Mouse (Mus musculus) retina, embryonic 14.5 days (tissue): ENCODE results near the gene Dnajb3.

Experiments
- DNase-seq: peaks from one replicate; pipeline ENCODE4 v3.0.0-alpha.2; 2015; ENCODE audit warnings: low spot score

The Dnajb3 gene

DNA sequence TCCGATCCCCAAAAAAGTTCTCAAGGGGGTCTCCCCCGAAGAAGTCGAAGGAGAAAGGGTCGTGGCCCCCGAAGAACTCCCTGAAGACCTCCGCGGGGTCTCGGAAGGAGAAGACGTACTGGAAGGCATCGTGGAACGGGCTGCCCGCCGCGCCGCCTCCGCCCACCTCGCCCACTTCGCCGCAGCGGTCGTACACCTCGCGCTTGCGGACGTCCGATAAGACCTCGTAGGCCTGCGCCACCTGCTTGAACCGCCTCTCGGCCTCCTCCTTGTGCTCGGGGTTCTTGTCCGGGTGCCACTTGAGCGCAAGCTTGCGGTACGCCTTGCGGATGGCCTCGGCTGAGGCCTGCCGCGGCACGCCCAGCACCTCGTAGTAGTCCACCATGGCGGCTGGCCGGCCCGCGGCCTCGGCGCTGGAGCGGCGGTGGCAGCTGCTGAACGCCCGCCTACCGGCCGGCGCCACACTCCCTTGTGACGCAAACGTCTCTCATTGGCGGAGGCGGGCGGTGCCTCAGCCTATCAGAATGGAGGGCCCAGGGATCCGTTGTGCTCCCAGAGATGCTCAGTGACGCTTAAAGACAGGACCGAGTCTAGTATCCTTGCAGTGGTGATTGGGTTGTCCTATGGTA, at the start of gene Dnajb3:
Gene Dnajb3 (minus strand): TSS at position 489 of the 629 bp plus-strand sequence.
- peak; percentile 82 for DNase-seq

DNA sequence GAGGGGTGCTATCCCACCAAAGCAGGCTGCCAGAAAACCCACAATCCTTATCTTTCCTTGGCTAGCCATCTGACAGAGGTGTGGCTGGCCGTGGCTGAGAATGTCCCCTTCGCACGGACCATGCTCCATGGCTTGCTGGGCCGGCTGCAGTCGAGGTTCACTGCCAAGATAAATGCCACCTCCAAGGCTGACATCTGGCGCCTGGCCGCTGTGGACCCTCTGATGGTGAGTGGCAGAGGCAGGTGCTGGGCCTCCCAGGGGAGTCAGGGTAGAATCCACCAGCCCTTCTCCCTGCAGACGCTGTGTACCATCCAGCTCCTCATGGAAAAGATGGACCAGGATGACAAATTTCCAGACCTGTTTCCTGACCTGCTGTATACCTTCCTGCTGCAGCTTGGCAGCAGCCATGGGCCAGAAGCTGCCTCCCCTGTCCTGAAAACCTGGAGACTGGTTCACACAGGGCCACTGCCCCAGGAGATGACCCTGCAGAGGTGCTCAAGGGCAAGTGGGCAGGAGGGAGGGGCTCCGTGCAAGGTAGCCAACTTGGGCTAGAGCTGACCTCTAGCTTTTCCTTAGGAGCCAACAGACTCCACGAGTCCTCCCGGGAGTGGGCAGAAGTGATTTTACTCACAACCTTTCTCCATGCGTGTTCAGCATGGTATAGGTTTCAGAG, 49.3 kb upstream of the Dnajb3 start:
- DNase-seq, result no peak

DNA sequence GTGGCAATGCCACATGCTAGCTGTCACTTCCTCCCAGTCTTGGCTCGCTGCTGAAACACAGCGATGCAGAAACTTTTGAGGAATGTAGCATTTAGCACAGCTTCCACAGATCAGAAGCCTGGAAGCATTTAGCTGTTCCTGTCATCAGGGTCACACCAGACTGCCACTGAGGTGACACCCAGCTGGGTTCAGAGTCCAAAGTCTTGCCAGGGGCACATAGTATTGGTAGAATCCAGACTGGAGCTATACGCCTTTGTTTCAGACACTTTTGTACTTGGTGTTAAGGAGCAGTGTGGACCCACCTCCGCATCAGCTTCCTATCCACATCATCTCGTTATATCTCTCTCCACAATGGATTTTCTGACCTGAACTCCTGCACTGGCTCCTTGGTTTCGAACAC, 48.0 kb upstream of the Dnajb3 start:
- no peak for DNase-seq

DNA sequence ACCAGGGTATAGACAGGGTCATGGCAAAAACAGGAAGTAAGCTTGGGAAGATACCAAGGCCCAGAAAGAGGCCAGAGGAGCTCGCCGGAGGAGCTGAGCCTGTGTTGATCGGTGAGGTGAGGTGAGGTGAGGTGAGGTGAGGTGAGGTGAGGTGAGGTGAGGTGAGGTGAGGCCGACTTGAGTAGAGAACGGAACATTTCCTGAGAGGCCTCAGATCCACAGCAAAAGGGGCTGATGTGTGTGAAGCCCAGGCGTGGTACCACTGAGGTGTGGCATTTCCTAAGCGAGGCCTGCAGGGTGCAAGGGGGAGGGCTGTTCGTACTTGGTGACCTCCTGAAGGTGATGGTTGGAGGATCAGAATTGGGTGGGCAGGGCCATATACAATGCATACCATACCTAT, 47.5 kb upstream of the Dnajb3 start:
- no peak for DNase-seq

DNA sequence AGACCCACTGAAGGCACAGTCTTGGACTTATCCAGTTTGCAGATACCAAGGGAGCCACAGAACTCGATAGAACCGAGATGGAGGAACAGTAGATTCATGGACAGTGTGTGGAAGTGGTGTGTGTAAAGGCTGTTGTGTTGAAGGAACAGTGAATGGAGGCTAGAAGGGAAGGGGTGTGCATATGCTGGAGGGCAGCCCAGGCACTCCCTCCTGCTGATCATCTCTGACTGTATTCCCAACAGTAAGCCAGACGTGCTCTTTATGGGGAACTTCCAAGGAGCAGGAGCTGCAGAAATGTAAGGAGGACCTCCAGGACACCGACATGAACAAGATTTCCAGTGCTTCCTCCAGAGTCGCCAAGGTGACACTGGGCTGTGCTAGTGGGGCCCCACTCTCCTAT, 44.4 kb upstream of the Dnajb3 start:
- no peak for DNase-seq

DNA sequence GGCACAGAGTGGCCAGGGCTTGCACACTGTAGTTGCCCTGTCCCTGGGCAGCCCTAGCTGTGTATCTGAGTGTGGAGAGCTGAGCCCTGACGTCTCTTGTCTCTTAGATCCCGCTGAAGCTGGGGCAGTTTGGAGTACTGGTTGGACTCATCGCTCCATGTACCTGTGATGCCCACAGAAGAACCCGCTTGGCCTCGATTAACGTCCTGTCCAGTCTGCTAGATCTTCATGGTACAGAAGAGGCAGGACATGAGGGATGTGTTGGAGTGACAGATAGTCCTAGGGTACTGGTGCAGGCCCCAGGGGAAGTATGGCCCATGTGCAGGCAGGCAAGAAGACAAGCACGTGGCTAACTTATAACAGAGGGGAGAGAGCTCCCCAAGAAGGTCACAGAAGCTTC, 44.0 kb upstream of the Dnajb3 start:
- no peak for DNase-seq

DNA sequence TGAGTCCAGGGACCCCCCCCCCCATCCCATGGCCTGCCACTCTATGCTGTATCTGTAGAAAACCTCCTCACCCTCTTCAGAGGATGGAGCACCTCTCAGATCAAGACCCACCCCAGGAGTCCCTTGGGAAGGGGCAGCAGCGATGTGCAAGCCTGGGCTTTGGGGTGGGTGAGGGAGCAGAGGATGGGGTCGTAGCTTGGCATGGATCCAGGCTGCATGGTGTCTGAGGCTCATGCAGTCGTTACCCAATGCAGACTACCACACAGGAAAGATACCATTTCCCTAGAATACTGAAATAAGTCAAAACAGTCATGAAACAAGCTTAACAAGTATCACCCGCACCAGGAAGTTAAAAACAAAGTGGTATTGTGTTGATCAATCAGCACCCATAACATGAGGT, 43.1 kb upstream of the Dnajb3 start:
- no peak for DNase-seq

DNA sequence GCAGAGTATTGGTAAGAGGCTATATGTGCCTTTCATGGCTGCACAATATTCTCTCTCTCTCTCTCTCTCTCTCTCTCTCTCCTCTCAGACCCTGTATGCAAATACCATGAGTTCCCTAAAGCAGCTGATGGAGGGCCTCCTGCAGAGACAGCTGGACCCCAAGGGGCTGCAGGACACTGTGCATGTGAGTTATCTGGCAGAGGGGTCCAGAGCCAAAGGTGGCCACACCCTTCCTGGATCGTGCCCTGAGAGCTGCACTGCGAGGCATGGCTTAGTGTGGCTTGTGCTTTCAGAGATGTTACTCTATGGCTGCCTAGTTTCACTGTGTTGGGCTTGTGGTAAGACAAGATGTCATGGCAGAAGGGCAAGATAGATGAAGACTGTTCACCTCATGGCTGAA, 42.1 kb upstream of the Dnajb3 start:
- DNase-seq, result no peak

DNA sequence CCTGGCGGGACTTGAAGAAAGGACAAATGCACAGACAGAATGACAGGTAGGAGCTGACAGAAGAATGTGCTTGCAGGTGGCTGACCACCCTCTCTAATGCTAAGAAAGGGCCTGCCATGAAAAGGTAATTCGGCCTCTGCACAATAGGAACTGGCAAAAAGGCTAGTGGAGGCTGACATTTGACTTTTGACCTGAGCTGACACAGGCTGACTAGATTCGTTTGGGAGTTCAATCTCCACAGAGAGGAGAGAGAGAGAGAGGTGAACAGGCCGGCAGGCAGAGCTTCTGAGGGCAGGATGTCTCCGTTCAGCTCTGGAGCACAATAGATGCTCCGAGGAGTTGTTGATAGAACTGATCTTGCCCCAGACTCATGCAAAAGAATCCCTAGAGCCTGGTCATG, 40.8 kb upstream of the Dnajb3 start:
- no peak for DNase-seq

DNA sequence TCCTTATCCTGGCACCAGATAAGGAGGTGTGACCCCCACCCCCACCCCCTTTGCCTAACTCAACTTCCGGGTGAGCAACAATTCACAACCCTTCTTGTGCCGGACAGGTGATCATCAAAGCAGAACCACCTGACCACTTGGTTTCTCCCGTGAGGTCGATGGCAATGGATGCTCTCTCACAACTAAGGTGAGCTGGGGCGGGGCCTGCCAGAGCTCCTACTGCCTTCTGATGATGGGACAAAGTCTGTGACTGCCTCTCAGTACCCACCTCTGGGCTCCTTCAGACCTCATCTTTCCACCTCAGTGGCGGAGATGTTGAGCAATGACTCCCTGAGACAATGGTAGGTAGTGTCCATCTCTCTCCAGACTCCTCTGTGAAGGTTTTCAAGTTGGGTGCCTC, 40.3 kb upstream of the Dnajb3 start:
- no peak for DNase-seq

DNA sequence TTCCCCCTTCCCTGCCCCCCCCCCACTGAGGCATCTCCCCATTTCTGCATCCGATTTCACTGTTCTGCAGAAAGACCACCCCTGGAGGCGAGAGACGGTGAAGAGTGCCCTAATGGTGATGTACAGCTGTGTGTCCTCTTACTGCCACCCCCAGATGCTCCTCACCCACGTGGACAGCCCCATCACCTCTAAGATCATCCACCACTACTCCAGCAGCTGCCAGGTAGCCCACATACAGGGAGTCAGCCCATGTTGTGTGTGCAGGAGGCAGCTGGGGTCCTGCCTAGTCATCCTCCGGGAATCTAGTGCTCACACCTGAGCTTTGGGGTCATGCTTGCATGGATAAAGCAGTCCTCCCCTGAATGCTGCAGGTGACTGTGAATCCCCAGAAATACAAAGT, 38.3 kb upstream of the Dnajb3 start:
- no peak for DNase-seq

DNA sequence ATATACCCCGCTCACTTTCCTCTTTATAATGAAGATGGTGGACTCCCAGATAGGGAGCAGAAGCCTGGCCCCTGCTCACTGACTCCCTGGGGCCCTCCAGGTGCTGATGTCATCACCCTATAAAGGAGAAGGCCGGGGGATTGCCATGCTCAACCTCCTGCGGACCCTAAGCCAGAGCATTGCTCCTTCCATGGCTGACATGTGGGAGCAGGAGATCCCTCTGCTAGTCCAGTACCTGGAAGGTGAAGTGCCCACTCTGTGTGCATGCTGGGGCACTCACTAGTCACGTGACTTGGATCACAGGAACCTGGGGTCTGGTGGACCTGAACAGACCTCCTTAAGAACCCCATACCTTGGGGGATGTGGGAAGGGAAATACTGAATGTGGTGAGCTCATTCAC, 35.0 kb upstream of the Dnajb3 start:
- DNase-seq, result no peak

DNA sequence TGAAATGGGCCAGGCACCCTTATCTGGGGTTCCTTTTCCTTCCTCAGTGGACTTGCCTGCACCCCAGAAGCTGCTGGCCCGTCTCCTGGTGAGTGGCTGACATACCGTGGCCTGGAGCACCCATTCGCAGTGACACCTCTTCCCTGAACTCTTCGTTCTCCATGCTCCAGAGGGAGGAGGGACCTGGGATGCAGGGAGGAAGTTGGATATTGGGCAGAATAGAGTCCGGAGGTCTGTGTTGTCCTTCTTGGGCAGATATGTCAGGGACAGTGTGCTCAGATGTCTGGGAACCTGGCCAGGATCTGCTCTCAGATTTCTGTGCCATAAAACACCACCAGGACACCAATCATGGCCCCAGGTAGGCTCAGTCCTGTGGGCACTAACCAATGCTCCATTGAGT, 34.5 kb upstream of the Dnajb3 start:
- DNase-seq, result no peak

DNA sequence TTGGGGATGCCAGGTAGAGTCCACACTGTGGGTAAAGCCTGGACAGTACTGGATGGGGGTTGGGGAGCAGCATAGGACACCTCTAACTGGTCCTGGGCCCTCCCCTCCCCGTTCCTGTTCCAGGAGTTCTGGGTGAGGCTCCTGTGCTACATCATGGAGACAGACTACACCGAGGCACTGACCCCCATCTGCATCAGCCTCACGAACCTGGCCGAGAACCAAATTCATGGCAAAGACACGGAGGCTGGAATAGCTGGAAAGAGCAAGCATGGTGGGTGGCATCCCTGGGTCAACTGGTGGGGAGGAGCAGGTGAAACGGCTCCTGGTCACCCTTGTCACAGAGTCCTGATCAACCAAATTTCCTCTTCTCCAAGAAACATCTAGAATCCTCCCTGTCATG, 33.2 kb upstream of the Dnajb3 start:
- no peak for DNase-seq

DNA sequence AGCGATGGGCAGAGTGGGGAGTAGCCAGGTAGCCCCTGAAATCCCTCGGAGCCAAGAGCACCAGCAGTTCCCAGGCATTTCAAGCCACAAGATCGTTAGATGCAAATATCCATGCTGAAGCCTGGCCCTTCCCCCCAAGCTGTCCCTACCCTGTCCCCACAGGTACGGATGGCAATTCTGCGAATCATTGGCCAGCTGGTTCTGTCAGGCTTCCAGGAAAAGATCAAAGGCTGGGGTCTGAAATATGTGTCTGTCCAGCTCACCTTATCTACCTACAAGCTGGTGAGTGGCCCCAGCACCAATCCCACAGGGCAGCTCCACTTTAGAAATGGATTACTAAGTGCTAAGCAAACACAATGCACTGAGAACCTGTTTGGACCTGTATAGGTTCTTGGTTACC, 31.7 kb upstream of the Dnajb3 start:
- no peak for DNase-seq

DNA sequence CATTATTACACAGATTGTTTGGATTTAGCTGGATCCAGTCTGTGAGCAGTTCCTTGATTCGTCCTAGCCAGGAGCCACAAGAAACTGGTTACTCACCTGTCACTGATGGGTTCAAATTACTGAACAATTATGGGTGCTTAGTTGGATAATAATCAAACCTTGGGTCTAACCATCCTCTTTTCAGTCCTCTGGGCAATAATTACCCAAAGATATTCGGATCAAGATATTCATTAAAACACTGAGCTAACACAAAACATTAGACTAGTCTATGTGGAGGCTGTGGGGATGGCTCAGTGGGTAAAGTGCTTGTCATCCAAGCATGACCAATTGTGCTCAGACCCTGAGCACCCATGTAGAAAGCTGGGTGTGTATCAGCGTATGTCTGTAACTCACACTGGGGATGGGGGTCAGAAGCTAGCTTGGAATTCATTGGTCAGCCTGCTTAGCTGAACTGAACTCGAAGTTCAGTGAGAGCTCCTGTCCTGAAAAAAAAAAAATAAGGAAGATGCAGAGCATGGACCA, 30.4 kb upstream of the Dnajb3 start:
- no peak for DNase-seq

DNA sequence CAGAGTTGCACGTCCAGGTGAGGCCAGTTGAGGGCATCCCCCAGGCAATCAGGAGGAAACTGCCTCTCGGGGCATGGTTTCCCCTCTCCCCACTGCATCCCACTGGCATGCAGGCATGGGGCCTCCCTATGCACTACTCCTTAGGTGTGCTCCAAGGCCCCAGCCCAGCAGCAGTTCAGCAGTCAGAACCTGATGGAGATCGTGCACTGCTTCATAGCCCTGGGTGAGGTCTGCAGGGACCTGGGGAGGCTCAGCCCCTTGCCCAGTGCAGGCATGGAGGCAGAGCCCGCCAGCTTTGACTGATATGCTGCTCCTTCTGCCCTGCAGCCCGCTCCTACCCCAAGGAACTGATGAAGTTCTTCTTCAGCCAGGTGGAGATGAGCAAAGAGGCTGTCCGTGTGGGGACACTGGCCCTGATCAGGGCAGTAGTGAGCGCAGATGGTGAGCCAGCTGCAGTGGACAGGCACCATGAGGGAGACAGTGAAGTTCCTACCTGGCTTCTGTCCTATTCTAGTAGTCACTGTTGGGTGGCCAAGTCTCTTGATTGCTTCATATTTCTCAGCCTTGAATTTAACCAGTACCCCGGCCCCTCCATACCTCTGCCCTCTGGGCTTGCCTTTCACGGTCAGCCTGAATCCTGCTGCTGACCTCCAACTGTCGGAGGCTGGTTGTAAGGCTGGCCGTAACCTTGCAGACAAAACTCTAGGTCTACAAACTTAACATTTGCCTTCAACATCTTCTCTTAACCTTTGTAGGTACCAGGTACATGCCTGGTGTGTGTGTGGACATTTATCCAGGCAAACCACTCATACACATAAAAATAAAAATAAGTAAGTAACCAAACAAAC, 29.7 kb upstream of the Dnajb3 start:
- DNase-seq, result no peak

DNA sequence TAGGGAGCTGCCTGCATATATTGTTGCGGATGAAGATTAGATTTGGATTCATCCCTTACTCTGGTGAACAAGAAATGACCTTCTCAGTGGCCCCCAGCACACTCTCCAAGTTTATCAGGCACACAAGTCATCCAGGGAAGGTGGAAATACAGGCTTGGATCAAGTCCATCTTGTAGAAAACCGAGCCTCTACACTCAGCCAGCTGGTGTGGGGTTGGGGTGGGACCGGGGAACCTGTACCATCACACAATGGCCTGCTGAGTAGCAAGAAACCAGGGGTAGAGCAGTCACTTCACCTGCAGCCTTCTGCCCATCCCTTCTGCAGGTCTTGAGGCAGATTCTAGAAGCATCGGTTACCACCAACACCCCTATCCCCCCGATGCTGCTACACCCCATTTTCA, 29.1 kb upstream of the Dnajb3 start:
- DNase-seq, result no peak

DNA sequence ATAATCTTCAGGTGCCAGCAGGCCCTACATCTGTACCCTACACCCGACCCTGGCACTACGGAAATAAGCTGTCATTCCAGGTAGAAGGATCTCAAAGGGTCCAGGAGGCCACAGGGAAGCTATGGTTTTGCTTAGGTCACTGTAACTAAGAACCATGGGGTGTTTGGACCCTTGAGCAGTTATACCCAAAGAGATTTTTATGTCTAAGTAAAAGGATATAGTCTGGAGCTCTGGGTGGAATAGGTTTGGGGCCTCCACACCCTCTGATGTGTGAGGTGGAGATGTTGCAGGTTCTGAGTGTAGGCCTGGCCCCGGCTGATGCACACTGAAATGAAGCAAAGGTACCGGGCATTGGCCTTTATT, 28.6 kb upstream of the Dnajb3 start:
- no peak for DNase-seq

DNA sequence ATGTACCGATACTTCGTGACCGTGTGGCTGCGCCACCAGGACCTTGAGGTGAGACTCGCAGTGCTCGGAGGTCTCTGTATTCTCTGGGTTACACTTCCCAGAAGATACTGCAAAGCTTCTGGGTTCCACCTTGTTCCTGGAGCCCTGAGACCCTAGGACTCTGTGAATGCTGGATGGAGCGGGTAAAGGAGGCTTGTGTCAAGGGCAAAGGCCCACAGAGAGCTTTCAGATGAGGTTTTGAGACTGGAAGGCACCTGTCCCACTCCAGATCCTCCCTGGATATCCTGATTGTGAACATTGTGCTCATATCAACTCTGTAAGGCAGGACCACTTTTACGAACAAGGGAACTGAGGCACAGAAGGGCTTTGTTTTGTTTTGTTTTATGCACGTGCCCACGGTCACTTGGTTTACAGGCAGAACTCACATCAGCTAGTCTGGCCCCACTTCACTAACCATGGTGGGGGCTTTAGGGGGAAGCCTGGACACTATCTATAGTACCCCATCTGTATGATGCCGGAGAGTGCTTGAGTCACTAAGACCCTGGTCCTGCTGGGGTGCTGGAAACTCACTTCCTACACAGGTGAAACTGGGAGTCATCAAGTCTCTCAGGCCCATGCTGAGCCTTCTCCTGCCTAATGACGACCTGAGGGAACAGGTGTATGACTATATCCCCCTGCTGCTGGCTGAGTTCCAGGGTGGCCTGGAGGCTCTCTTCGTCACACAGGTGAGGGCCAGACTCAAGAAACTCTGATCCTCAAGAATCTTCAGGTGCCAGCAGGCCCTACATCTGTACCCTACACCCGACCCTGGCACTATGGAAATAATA, 28.1 kb upstream of the Dnajb3 start:
- DNase-seq, result no peak

DNA sequence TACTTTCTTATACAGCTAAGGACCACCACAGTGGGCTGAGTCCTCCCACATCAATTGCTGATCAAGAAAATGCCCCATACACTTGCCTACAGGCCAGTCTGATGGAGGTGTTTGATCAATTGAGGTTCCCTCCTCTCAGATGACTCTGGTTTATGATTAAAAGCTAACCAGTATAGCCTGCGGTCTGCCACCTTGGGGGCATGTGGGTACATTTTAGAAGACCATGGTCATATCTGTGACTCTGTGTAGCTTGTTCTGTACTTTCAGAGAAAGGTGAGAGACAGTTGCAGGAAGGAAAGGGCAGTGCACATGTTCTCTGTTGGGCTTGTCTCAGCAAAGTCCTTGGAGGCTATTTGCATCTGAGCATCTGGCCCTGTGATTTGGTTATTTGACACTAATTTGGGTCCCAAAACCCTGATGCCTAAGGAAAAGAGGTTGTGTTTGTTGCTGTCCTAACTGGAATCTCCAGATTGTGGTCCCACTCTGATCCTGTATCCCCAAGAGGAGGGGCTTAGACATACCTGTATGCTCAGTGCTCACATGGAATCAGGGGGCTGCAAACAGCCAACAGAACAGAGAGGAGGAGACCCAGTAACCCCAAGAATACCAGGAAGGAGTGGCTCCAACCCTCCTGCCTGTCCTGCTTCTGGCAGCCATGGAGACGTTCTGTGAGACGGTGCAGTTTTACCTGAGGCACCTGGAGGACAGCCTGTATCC, 27.2 kb upstream of the Dnajb3 start:
- DNase-seq, result no peak
